Mouse (Mus musculus): ENCODE data around the gene BC035947.

Gene BC035947

DNA sequence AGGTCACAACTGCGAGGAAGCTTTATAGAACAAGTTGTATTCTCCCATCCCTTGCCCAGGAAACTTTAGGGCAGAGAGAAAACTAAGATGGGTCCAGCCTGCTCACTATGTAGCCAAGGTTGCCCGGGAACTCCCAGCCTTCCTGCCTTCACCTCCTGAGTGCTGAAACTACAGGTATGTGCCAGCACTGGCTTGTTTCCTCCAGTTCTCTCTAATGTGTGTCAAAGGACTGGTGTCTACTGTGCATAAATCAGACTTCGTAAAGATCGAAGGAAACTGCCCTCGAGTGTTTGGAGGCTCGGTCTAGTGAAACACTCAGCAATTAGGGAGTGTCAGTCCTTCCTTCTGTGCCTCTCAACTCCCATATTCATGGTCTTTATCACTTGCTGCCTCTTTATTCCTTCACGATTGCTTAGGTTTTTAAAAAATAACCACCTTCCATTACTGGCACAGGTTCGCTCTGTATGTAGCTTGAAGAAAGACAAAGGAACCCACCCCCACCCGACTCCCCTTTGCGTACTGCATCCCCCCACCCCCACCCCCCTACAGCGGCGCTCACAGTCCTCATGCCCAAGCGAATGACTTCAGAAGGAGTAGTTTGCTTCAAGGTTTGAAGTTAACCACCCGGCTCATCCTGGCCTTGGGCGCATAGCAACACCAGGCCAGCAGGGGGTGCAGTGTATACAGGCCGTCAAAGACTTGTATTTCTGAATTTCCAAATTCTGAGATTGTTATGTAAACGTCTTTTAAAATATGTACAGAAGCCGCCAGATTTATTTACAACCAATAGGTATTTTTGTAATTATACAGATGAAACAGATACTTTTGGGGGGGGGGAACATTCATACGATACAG lies 24.6 kb upstream of the BC035947 start:
- Histone ChIP-seq H3K4me1 (replicated peaks; ENCODE audit: low read depth, low read length) (peaks cover 19% of the 10 kb centered on the region), H3K36me3 (ENCODE audit: insufficient read depth, low read length) (no peaks in the 10 kb centered on the region), H3K27me3 (ENCODE audit: insufficient read depth, low read length) (peaks cover 9% of the 10 kb centered on the region; the same call in 1 of the 2 replicates), H3K4me3 (replicated peaks; ENCODE audit: low read length) (no peak overlapping the region), H3K9me3 (ENCODE audit: low read length) (0 out of 2 replicates have a peak, but pooled peaks cover 2% of the 10 kb centered on the region)
- TF ChIP-seq CTCF (conservative IDR thresholded peaks at IDR 0.05; ENCODE audit: low read length): peak; percentile 91
- no peak for TF ChIP-seq NANOG (IDR thresholded peaks at IDR 0.05; ENCODE audit: borderline replicate concordance, low read length)
- TF ChIP-seq POU5F1 (IDR thresholded peaks at IDR 0.05; ENCODE audit: borderline replicate concordance, low read length): no peak

DNA sequence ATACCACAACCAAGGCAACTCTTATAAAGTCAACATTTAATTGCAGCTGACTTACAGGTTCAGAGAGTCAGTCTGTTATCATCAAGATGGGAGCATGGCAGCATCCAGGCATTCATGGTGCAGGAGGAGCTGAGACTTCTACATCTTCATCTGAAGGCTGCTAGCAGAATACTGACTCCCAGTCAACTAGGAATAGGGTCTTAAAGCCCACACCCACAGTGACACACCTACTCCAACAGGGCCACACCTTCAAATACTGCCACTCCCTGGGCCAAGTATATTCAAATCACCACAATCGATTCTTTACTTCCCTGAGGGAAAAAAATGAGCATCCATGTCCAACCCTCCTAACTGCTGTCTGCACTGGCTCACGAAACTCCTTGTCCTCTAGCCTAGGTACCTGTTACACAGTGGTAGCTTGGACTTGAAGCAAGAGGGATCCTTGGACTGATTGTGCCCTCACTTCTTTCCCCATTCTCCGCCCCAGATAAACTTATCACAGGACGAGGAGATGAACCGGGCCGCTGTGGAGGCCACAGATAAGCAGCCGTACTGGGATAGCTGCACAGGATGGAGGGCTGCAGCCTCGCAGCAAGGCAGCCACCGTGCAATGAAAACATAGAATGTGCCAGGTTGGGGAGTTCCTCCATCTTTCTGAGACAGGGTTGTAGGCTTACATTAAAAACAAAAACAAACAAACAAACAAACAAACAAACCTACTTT lies 22.6 kb upstream of the BC035947 start:
- H3K27me3 ChIP-seq (ENCODE audit: insufficient read depth, low read length): peaks cover 9% of the 10 kb centered on the region; the same call in 1 of the 2 replicates
- TF ChIP-seq NANOG (IDR thresholded peaks at IDR 0.05; ENCODE audit: borderline replicate concordance, low read length) (no peak), POU5F1 (IDR thresholded peaks at IDR 0.05; ENCODE audit: borderline replicate concordance, low read length) (no peak), CTCF (conservative IDR thresholded peaks at IDR 0.05; ENCODE audit: low read length) (no peak)
- H3K4me3 ChIP-seq (replicated peaks; ENCODE audit: low read length): no peak overlapping the region
- H3K9me3 ChIP-seq (ENCODE audit: low read length): no peaks in the 10 kb centered on the region
- peaks cover 16% of the 10 kb centered on the region for H3K4me1 ChIP-seq (replicated peaks; ENCODE audit: low read depth, low read length)
- no peaks in the 10 kb centered on the region for H3K36me3 ChIP-seq (ENCODE audit: insufficient read depth, low read length)

DNA sequence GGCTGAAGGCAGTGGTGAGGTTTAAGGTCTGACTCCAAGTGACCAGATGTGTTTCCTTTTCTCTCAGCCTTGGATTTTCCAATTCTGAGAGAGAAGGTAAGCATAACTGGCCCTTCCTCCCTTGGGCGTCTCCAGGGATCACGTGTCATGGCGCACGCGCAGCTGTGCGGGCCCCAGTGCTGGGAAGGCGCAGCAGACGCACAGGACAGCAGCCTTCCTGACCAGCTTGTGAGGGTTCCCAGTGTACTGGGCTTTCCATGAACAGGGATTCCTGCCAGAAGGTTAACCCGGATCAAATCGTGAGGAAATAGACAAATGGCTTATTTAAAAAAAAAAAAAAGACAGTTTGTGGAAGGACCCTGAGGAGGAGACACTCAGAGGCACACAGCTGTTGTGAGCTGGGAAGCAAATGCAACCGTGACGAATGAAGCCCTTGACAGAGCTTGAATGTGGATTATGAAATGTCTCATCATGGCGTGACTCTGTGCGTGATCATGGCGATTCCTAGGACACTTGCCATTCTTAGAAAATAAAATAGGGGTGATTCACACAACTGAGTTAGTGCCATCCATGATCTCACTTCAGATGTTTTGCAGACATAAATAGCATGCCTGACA lies 20.3 kb upstream of the BC035947 start:
- Histone ChIP-seq H3K27me3 (ENCODE audit: insufficient read depth, low read length) (0 out of 2 replicates have a peak, but pooled peaks cover 3% of the 10 kb centered on the region), H3K36me3 (ENCODE audit: insufficient read depth, low read length) (no peaks in the 10 kb centered on the region), H3K4me3 (replicated peaks; ENCODE audit: low read length) (no peak overlapping the region), H3K9me3 (ENCODE audit: low read length) (no peaks in the 10 kb centered on the region), H3K4me1 (replicated peaks; ENCODE audit: low read depth, low read length) (peaks cover 10% of the 10 kb centered on the region)
- no peak for TF ChIP-seq NANOG (IDR thresholded peaks at IDR 0.05; ENCODE audit: borderline replicate concordance, low read length)
- TF ChIP-seq POU5F1 (IDR thresholded peaks at IDR 0.05; ENCODE audit: borderline replicate concordance, low read length): no peak
- TF ChIP-seq CTCF (conservative IDR thresholded peaks at IDR 0.05; ENCODE audit: low read length): no peak

DNA sequence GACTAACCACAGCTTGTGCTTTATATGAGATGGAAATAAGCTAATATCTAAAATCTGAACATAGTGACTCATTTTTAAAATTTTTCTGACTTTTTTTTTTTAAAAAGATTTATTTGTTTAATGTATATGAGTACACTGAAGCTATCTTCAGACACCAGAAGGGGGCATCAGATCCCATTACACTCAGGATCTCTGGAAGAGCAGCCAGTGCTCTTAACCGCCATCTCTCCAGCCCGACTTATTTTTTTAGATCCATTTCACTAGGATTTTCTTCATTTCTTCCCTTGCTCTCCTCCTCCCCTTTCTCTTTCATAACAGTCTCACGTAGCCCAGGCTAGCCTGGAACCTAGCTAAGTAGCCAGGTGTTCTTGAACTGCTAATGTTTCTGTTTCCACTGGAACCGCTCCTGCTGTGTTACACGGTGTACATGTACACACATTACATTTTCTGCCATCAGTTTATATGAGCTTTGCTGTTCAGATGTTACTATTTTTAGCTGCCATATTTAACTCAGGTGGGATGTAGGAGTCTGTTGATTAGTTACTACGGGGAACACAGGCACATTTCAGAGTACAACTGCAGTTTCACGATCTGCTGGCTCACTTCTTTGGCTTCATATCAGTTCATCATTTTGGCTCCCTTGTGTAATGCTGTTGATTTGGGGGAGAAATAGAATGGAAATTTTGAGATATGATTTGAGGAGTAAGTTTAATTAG lies 18.7 kb upstream of the BC035947 start:
- no peaks in the 10 kb centered on the region for H3K9me3 ChIP-seq (ENCODE audit: low read length)
- H3K4me1 ChIP-seq (replicated peaks; ENCODE audit: low read depth, low read length): peaks cover 6% of the 10 kb centered on the region
- H3K27me3 ChIP-seq (ENCODE audit: insufficient read depth, low read length): no peaks in the 10 kb centered on the region
- no peak overlapping the region for H3K4me3 ChIP-seq (replicated peaks; ENCODE audit: low read length)
- H3K36me3 ChIP-seq (ENCODE audit: insufficient read depth, low read length): no peaks in the 10 kb centered on the region
- no peak for TF ChIP-seq NANOG (IDR thresholded peaks at IDR 0.05; ENCODE audit: borderline replicate concordance, low read length)

DNA sequence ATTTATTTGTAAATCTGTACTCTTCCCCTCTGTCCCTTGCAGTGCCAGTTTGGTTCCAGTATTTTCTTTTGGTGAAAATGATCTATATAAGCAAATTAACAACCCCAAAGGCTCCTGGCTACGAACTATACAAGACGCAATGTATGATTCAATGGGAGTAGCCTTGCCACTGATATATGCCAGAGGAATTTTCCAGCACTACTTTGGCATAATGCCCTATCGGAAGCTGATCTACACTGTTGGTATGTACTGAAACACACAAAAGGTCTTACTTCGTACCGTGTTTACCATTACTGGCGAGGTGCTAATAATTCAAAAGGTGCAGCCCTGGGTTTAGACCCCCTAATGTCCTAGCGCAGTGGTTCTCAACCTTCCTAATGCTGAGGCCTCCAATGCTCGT lies 17.1 kb upstream of the BC035947 start:
- Histone ChIP-seq H3K27me3 (ENCODE audit: insufficient read depth, low read length) (no peaks in the 10 kb centered on the region), H3K4me1 (replicated peaks; ENCODE audit: low read depth, low read length) (peaks cover 6% of the 10 kb centered on the region), H3K9me3 (ENCODE audit: low read length) (no peaks in the 10 kb centered on the region), H3K4me3 (replicated peaks; ENCODE audit: low read length) (no peak overlapping the region), H3K36me3 (ENCODE audit: insufficient read depth, low read length) (no peaks in the 10 kb centered on the region)
- no peak for TF ChIP-seq NANOG (IDR thresholded peaks at IDR 0.05; ENCODE audit: borderline replicate concordance, low read length)
- no peak for TF ChIP-seq CTCF (conservative IDR thresholded peaks at IDR 0.05; ENCODE audit: low read length)
- TF ChIP-seq POU5F1 (IDR thresholded peaks at IDR 0.05; ENCODE audit: borderline replicate concordance, low read length): no peak

DNA sequence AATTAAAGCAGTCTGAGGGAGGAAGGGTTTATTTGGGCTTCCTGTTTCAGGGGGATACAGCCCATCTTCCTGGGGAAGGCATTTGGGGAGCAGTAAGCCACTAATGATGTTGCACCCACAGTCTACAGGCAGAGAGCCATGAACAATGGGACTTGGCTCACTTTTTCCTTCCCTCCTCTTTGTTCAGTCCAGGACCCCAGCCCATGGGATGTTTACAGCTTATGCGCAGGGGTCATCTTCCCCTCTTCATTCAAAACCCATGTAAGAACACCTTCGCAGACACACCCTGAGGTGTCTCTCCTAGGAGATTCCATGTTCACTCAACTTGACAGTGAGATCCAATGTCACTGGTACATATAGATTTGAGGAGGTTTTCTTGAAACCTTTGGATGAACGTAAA lies 16.4 kb upstream of the BC035947 start:
- H3K9me3 ChIP-seq (ENCODE audit: low read length): no peaks in the 10 kb centered on the region
- H3K36me3 ChIP-seq (ENCODE audit: insufficient read depth, low read length): no peaks in the 10 kb centered on the region
- TF ChIP-seq CTCF (conservative IDR thresholded peaks at IDR 0.05; ENCODE audit: low read length): no peak
- no peak for TF ChIP-seq NANOG (IDR thresholded peaks at IDR 0.05; ENCODE audit: borderline replicate concordance, low read length)
- TF ChIP-seq POU5F1 (IDR thresholded peaks at IDR 0.05; ENCODE audit: borderline replicate concordance, low read length): no peak
- H3K4me3 ChIP-seq (replicated peaks; ENCODE audit: low read length): no peak overlapping the region
- peaks cover 6% of the 10 kb centered on the region for H3K4me1 ChIP-seq (replicated peaks; ENCODE audit: low read depth, low read length)
- no peaks in the 10 kb centered on the region for H3K27me3 ChIP-seq (ENCODE audit: insufficient read depth, low read length)

DNA sequence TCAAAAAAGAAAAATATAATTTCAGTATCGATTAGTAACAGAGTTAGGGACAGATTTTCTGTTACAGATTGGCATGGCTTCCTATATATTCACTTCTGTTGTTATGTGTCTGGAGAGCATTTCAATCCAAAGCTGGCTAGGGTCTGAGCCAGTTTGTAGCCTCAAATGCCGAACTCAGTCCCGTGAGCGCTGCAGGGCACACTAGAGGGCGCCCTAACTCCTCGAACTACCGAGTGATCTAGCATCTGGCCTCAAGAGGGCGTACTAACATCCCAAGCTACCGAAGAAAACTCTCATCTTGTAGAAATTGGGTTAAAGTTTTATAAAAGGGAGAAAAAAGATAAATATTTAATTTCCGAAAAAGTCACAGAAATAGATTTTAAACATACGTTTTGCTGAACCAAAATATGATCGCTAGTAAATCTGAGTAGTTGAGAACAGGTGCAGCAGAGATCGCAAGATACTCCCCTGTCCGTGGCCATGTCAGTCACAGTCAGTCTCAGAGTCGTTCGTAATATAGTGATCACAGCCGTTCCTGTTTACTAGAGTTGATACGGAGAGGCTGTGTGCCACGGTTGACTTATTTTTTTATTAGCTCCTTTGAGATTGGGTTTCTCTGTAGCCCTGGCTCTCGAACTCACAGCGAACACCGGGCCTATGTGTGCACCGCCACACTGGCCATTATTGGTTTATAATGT lies 13.4 kb upstream of the BC035947 start:
- H3K27me3 ChIP-seq (ENCODE audit: insufficient read depth, low read length): 0 out of 2 replicates have a peak, but pooled peaks cover 2% of the 10 kb centered on the region
- no peaks in the 10 kb centered on the region for H3K9me3 ChIP-seq (ENCODE audit: low read length)
- no peak for TF ChIP-seq POU5F1 (IDR thresholded peaks at IDR 0.05; ENCODE audit: borderline replicate concordance, low read length)
- peak; percentile 89 for TF ChIP-seq CTCF (conservative IDR thresholded peaks at IDR 0.05; ENCODE audit: low read length)
- H3K36me3 ChIP-seq (ENCODE audit: insufficient read depth, low read length): no peaks in the 10 kb centered on the region
- H3K4me3 ChIP-seq (replicated peaks; ENCODE audit: low read length): no peak overlapping the region
- no peaks in the 10 kb centered on the region for H3K4me1 ChIP-seq (replicated peaks; ENCODE audit: low read depth, low read length)

Measured in E14TG2a.4 (cell line).